In genomic region chr11:57030448-57030847, GRCm38 (mm10) we compare ENCODE assay signal across 12 mouse cellular contexts. TPM values are rescaled to one million over a fixed set of nuclear protein-coding genes. Genes with fewer than 3 reads are reported as not detected.
DNase-seq lines count a peak whose midpoint lies in the region; ATAC-seq and TF ChIP-seq lines count a peak whose summit lies in the region.
"Had no signal": no experiment of that assay in that cellular context is flagged by ENCODE, and none has a peak within 500 bp of the region (broad histone marks: within the 10 kb centered on the region; RNA-seq: fewer than 3 reads in every experiment).

No protein-coding gene starts in this region.

- TF ChIP-seq EP300 in stomach, postnatal 0 days (optimal IDR thresholded peaks at IDR 0.05): no peak

- no peak overlapping the region for H3K4me3 ChIP-seq in stomach, postnatal 0 days (ENCODE audit: low read depth, low read length)
- H3K4me3 ChIP-seq: intestine, embryonic 15.5 days; liver, embryonic 15.5 days; megakaryocyte, embryonic 14.5 days had no signal

- no peak for ATAC-seq in stomach, postnatal 0 days (ENCODE audit: low FRiP score, low TSS enrichment)
- ATAC-seq: intestine, embryonic 15.5 days had no signal

- no peaks in the 10 kb centered on the region for H3K36me3 ChIP-seq in stomach, postnatal 0 days (ENCODE audit: control insufficient read depth, insufficient read depth, low read length)
- H3K36me3 ChIP-seq: intestine, embryonic 15.5 days; liver, embryonic 15.5 days had no signal

- no peaks in the 10 kb centered on the region for H3K4me1 ChIP-seq in stomach, postnatal 0 days (replicated peaks; ENCODE audit: control insufficient read depth, insufficient read depth)
- H3K4me1 ChIP-seq: intestine, embryonic 15.5 days; liver, embryonic 15.5 days; megakaryocyte, embryonic 14.5 days had no signal

- H3K27ac ChIP-seq in stomach, postnatal 0 days (replicated peaks): no peak overlapping the region
- H3K27ac ChIP-seq: intestine, embryonic 15.5 days; liver, embryonic 15.5 days had no signal

- H3K9ac ChIP-seq in stomach, postnatal 0 days (ENCODE audit: low read length): no peak overlapping the region
- H3K9ac ChIP-seq: intestine, embryonic 15.5 days; liver, embryonic 15.5 days had no signal

- no peaks in the 10 kb centered on the region for H3K27me3 ChIP-seq in stomach, postnatal 0 days (ENCODE audit: control insufficient read depth, insufficient read depth, low read length)
- H3K27me3 ChIP-seq: intestine, embryonic 15.5 days; liver, embryonic 15.5 days; megakaryocyte, embryonic 14.5 days had no signal

- TF ChIP-seq POLR2A in brain, embryonic 14.5 days (IDR thresholded peaks at IDR 0.05; ENCODE audit: borderline replicate concordance, extremely low read depth, insufficient read depth, insufficient read length, poor library complexity, severe bottlenecking): no peak

- 71% methylated on average over 5 of the region's 5 CpGs for WGBS in stomach, postnatal 0 days

- TF ChIP-seq CTCF in brain, embryonic 14.5 days (IDR thresholded peaks at IDR 0.05; ENCODE audit: borderline replicate concordance, extremely low read depth, insufficient read depth, insufficient read length): no peak
- TF ChIP-seq CTCF in stomach, postnatal 0 days (IDR thresholded peaks at IDR 0.05; ENCODE audit: low read depth): no peak

- H3K9me3 ChIP-seq in stomach, postnatal 0 days (ENCODE audit: control insufficient read depth, low read length): no peaks in the 10 kb centered on the region
- H3K9me3 ChIP-seq: intestine, embryonic 15.5 days; liver, embryonic 15.5 days had no signal

- DNase-seq in frontal cortex, postnatal 36 days (ENCODE audit: low spot score in 2 of 2): peak; percentile 68 to 90
- DNase-seq in frontal cortex, postnatal 14 days (ENCODE audit: low spot score in 2 of 2): no peak
- DNase-seq in brain, embryonic 14.5 days (ENCODE audit: low read depth): peak; percentile 75
- peak; percentile 83 to 88 for DNase-seq in cerebellum, postnatal 14 days
- peak; percentile 45 to 87 for DNase-seq in left cerebral cortex, adult 9 months (ENCODE audit: low spot score in 2 of 2)
- no peak for DNase-seq in stomach, postnatal 0 days (ENCODE audit: low spot score)
- DNase-seq in spleen, adult 18-20 months: no peak
- DNase-seq in thymus, postnatal 10 days (ENCODE audit: low spot score in 2 of 2): no peak
- DNase-seq: thymus, adult 18-20 months had no signal

- H3K4me2 ChIP-seq in stomach, postnatal 0 days (replicated peaks; ENCODE audit: low read depth): no peak overlapping the region
- H3K4me2 ChIP-seq: intestine, embryonic 15.5 days; liver, embryonic 15.5 days had no signal

RNA-seq across cellular contexts. Expression of gene Gria1, which starts 19.3 kb away (rescaled TPM):
- 29.6 and 38.1 TPM in 2 replicates for polyA plus RNA-seq in brain, embryonic 14.5 days (2012; rRNA removed)
- polyA plus RNA-seq in stomach, postnatal 0 days (2015; fragmentation: Nextera tagmentation; extraction: Ambion mirVana): 0.63 and 0.91 TPM in 2 replicates

Comparison
In these comparisons a context has a peak if more than half of its experiments do, and no peak if none do; other contexts are left out.
1. DNase-seq: peak in frontal cortex, postnatal 36 days (2 of 2), brain, embryonic 14.5 days (single experiment), cerebellum, postnatal 14 days (2 of 2) and left cerebral cortex, adult 9 months (2 of 2); none in frontal cortex, postnatal 14 days (0 of 2), stomach, postnatal 0 days (single experiment), spleen, adult 18-20 months (0 of 2) and thymus, postnatal 10 days (0 of 2).
2. RNA of gene Gria1, which starts 19.3 kb away (polyA plus RNA-seq): 29.6 to 38.1 TPM in brain, embryonic 14.5 days; 0.63 to 0.91 TPM in stomach, postnatal 0 days; every median in the first group is over 10 times any median in the second.